Mouse (Mus musculus) C2C12 (cell line): ENCODE results near the gene Nkd1. TPM values are rescaled to one million over a fixed set of nuclear protein-coding genes. Genes with fewer than 3 reads are reported as not detected.

Experiments used
- H3K27me3 ChIP-seq: one replicate; pipeline ENCODE4 v1.6.1; 2011; ENCODE audit not compliant: control insufficient read depth, insufficient read depth, insufficient read length
- H3K36me3 ChIP-seq: one replicate; pipeline ENCODE4 v1.6.1; 2011; ENCODE audit not compliant: control insufficient read depth, insufficient read depth
- H3K4me3 ChIP-seq: one replicate; pipeline ENCODE4 v1.5.1; 2011; ENCODE audit warnings: mild to moderate bottlenecking, control low read depth; ENCODE audit not compliant: poor library complexity, insufficient read depth, severe bottlenecking
- H3K79me2 ChIP-seq: one replicate; pipeline ENCODE4 v1.6.1; 2011; ENCODE audit not compliant: control insufficient read depth, insufficient read depth
- H3K79me3 ChIP-seq: one replicate; pipeline ENCODE4 v1.6.1; 2011; ENCODE audit warnings: low read depth, control low read depth
- H3ac ChIP-seq: one replicate; pipeline ENCODE3; 2011; ENCODE audit warnings: low read depth; ENCODE audit not compliant: control insufficient read depth, insufficient read length
- CEBPB ChIP-seq: IDR thresholded peaks from one replicate; pipeline ENCODE4 v1.6.1; 2011; ENCODE audit warnings: low read depth, mild to moderate bottlenecking, control low read depth, moderate library complexity
- CTCF ChIP-seq: IDR thresholded peaks from one replicate; pipeline ENCODE4 v1.5.1; 2011; ENCODE audit not compliant: control insufficient read depth, insufficient read depth, insufficient read length
- FOSL1 ChIP-seq: IDR thresholded peaks from one replicate; pipeline ENCODE4 v1.8.0; 2011; ENCODE audit warnings: mild to moderate bottlenecking, low read length; ENCODE audit not compliant: poor library complexity, insufficient read depth, severe bottlenecking
- MAX ChIP-seq: IDR thresholded peaks from one replicate; pipeline ENCODE4 v1.6.1; 2011; ENCODE audit warnings: mild to moderate bottlenecking, control low read depth
- MYOD1 ChIP-seq: IDR thresholded peaks from one replicate; pipeline ENCODE4 v1.6.1; 2011; ENCODE audit warnings: low read depth; ENCODE audit not compliant: control insufficient read depth, insufficient read length
- MYOG ChIP-seq: IDR thresholded peaks from one replicate; pipeline ENCODE4 v1.6.1; 2011; ENCODE audit not compliant: control insufficient read depth, insufficient read length; ENCODE audit errors: extremely low read depth
- USF1 ChIP-seq: IDR thresholded peaks from one replicate; pipeline ENCODE4 v1.6.1; 2011; ENCODE audit warnings: low read depth, mild to moderate bottlenecking, control low read depth, moderate library complexity
- polyA plus RNA-seq: library from polyadenylated mRNA; unstranded; fragments of >200 nt; fragmentation: generic; extraction: Trizol; gene quantifications from one replicate; pipeline ENCODE4 v1.2.1, GENCODE M21; 2012; ENCODE audit warnings: missing spikeins

Gene Nkd1
- polyA plus RNA-seq, 1 experiment, result not detected

- TF ChIP-seq MYOG (no peak), CEBPB (no peak), USF1 (no peak), FOSL1 (no peak), MAX (no peak), CTCF (no peak), MYOD1 (no peak)
- Histone ChIP-seq H3K36me3 (no peaks in the 10 kb centered on the region), H3K4me3 (no peak overlapping the region)
Measured at GRCm38 (mm10) chr8:88546032-88546732, 25.0 kb downstream of the Nkd1 start.

GRCm38 (mm10) chr8:88555669-88556068, 34.5 kb downstream of the Nkd1 start:
- no peak overlapping the region for H3ac ChIP-seq
- no peaks in the 10 kb centered on the region for H3K36me3 ChIP-seq
- H3K27me3 ChIP-seq, result peaks cover 19% of the 10 kb centered on the region
- no peak overlapping the region for H3K4me3 ChIP-seq
- no peaks in the 10 kb centered on the region for H3K79me2 ChIP-seq
- TF ChIP-seq CTCF (no peak), USF1 (no peak), CEBPB (no peak), MYOG (no peak), MYOD1 (no peak), MAX (no peak), FOSL1 (no peak)
- no peaks in the 10 kb centered on the region for H3K79me3 ChIP-seq

More at GRCm38 (mm10) chr8:88546032-88546732, 25.0 kb downstream of the Nkd1 start:
- H3K79me2 ChIP-seq, result no peaks in the 10 kb centered on the region
- H3K27me3 ChIP-seq, result peaks cover 30% of the 10 kb centered on the region
- no peak overlapping the region for H3ac ChIP-seq
- H3K79me3 ChIP-seq, result no peaks in the 10 kb centered on the region

DNA sequence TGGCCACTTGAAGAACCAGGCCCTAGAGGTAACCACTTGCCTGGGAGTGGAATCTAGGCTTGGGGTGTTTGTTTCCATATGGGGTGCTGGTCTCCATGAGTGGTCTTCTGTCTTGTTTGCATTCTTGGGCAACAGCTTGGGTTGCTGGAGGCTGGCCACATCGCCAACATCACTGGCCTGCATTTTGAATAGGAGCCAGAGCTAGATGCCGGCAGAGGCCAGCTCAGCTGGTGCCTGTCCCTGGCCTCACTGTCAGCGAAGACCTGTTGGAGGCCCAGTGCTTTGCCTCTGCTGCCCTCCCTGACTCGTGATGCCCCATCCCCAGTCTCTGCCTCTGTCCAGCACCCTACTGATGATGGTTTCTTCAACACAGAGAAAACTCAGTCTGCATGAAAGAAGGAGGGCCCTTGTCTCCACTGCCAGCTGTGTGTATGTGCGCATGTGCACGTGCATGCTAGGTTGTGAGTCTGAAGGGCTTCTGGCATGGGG, 38.9 kb downstream of the Nkd1 start:
- TF ChIP-seq MYOG, result no peak
- no peak for TF ChIP-seq FOSL1
- no peak for TF ChIP-seq CTCF
- TF ChIP-seq CEBPB, result no peak
- no peak for TF ChIP-seq USF1
- TF ChIP-seq MYOD1, result no peak
- TF ChIP-seq MAX, result no peak
- no peaks in the 10 kb centered on the region for H3K79me2 ChIP-seq
- peaks cover 49% of the 10 kb centered on the region for H3K27me3 ChIP-seq
- H3K36me3 ChIP-seq, result no peaks in the 10 kb centered on the region
- H3K4me3 ChIP-seq, result no peak overlapping the region
- no peak overlapping the region for H3ac ChIP-seq
- no peaks in the 10 kb centered on the region for H3K79me3 ChIP-seq

DNA sequence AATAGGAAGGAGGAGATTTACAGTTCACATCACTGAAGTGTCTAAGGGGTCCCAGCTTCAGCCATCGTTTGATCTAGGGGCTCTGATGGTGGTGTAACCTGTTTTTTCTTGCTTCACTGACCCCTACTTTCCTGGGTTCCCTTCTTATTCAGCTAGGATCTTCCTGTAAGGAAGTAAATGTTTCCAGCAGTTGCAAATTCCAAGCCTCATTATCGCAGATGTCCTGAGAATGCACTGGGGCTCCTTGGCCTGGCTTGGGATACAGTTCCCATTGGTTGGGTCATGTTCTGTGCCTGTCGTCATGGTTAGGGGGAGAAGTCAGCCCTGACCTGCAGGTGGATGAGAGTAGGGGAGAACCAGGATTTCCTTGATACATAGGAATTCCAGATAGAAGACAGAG, 40.2 kb downstream of the Nkd1 start:
- Histone ChIP-seq H3K27me3 (peaks cover 56% of the 10 kb centered on the region), H3K79me2 (no peaks in the 10 kb centered on the region), H3K79me3 (no peaks in the 10 kb centered on the region), H3ac (no peak overlapping the region), H3K36me3 (no peaks in the 10 kb centered on the region), H3K4me3 (no peak overlapping the region)
- TF ChIP-seq CTCF (no peak), MYOG (no peak), FOSL1 (no peak), USF1 (no peak), MYOD1 (no peak)

GRCm38 (mm10) chr8:88564256-88564903, 43.2 kb downstream of the Nkd1 start:
- no peaks in the 10 kb centered on the region for H3K79me2 ChIP-seq
- no peaks in the 10 kb centered on the region for H3K36me3 ChIP-seq
- peaks cover 70% of the 10 kb centered on the region for H3K27me3 ChIP-seq
- no peak overlapping the region for H3K4me3 ChIP-seq
- H3ac ChIP-seq, result no peak overlapping the region
- no peak for TF ChIP-seq CTCF
- no peak for TF ChIP-seq CEBPB
- TF ChIP-seq MAX, result no peak
- TF ChIP-seq MYOD1, result no peak
- no peak for TF ChIP-seq FOSL1
- TF ChIP-seq MYOG, result no peak
- TF ChIP-seq USF1, result no peak
- H3K79me3 ChIP-seq, result no peaks in the 10 kb centered on the region
